Mouse (Mus musculus) CH12.LX (cell line): Measurements from ENCODE around the gene Sesn2. TPM values are rescaled to one million over a fixed set of nuclear protein-coding genes. Genes with fewer than 3 reads are reported as not detected.

Experiments used
- DNase-seq: peaks from one replicate; pipeline ENCODE4 v3.0.0-alpha.2; 2013; ENCODE audit errors: extremely low read depth
- H3K27ac ChIP-seq: 2 replicates; pipeline ENCODE4 v1.5.1; 2012; ENCODE audit warnings: low read depth, mild to moderate bottlenecking, control low read depth, moderate library complexity; ENCODE audit not compliant: insufficient read depth
- H3K27me3 ChIP-seq: replicated peaks from 2 replicates; pipeline ENCODE3; 2012; ENCODE audit warnings: inconsistent platforms
- H3K36me3 ChIP-seq, 2 experiments: replicated peaks in 1 of 2; 2 replicates each; pipeline versions ENCODE3 to v1.6.1; 2012; ENCODE audit warnings: inconsistent platforms in 1 of 2, low read length in 1 of 2, mild to moderate bottlenecking in 1 of 2, mixed read lengths in 1 of 2, moderate library complexity in 1 of 2; ENCODE audit not compliant: control insufficient read depth in 1 of 2, insufficient read depth in 1 of 2
- H3K4me1 ChIP-seq, 2 experiments: 2 replicates each; pipeline ENCODE4 v1.6.1; 2012; ENCODE audit warnings: inconsistent platforms in 1 of 2, moderate library complexity in 1 of 2; ENCODE audit not compliant: insufficient read depth in 2 of 2, control insufficient read depth in 1 of 2
- H3K4me2 ChIP-seq: 2 replicates; pipeline ENCODE4 v1.6.1; 2012; ENCODE audit warnings: low read depth, mild to moderate bottlenecking, control low read depth; ENCODE audit not compliant: poor library complexity, insufficient read depth, severe bottlenecking
- H3K4me3 ChIP-seq, 3 experiments: fragments of 150-350 bp in 1 of 3; sonication (generic) in 1 of 3; replicated peaks in 1 of 3; 2 replicates each; pipeline versions ENCODE3 to v1.5.1; 2011 to 2012; ENCODE audit warnings: low read depth in 2 of 3, low read length in 2 of 3, mild to moderate bottlenecking in 2 of 3, moderate library complexity in 2 of 3, control low read depth in 1 of 3, improper control_type of control experiment in 1 of 3, inconsistent platforms in 1 of 3, mixed read lengths in 1 of 3; ENCODE audit not compliant: poor library complexity in 1 of 3
- H3K79me2 ChIP-seq: replicated peaks from 2 replicates; pipeline ENCODE4 v1.6.1; 2012; ENCODE audit warnings: mild to moderate bottlenecking, moderate library complexity; ENCODE audit not compliant: control insufficient read depth, poor library complexity, insufficient read depth, severe bottlenecking; ENCODE audit errors: extremely low read depth
- H3K9ac ChIP-seq: 2 replicates; pipeline ENCODE4 v1.6.1; 2012; ENCODE audit warnings: low read depth, mild to moderate bottlenecking, control low read depth, moderate library complexity; ENCODE audit not compliant: insufficient read depth
- H3K9me3 ChIP-seq: replicated peaks from 2 replicates; pipeline ENCODE3; 2012; ENCODE audit warnings: low read length, inconsistent platforms, mixed read lengths
- BHLHE40 ChIP-seq: IDR thresholded peaks from 2 replicates; pipeline ENCODE4 v1.6.1; 2011; ENCODE audit warnings: mild to moderate bottlenecking, low read depth, low read length, improper control_type of control experiment
- CHD2 ChIP-seq: IDR thresholded peaks from 2 replicates; pipeline ENCODE4 v1.6.1; 2011; ENCODE audit warnings: low read length, improper control_type of control experiment
- ELF1 ChIP-seq: IDR thresholded peaks from 2 replicates; pipeline ENCODE4 v1.6.1; 2014; ENCODE audit warnings: low read depth, mild to moderate bottlenecking, inconsistent platforms, low read length, improper control_type of control experiment
- ETS1 ChIP-seq: conservative IDR thresholded peaks from 2 replicates; pipeline ENCODE4 v1.6.1; 2012; ENCODE audit warnings: low read depth, mild to moderate bottlenecking, inconsistent platforms, low read length, improper control_type of control experiment, moderate library complexity
- GABPA ChIP-seq: IDR thresholded peaks from 2 replicates; pipeline ENCODE4 v1.6.1; 2012; ENCODE audit warnings: low read depth, low read length, improper control_type of control experiment, inconsistent platforms; ENCODE audit not compliant: insufficient replicate concordance
- HCFC1 ChIP-seq: IDR thresholded peaks from 2 replicates; pipeline ENCODE4 v1.6.1; 2012; ENCODE audit warnings: low read depth, mild to moderate bottlenecking, inconsistent platforms, low read length, improper control_type of control experiment
- IRF4 ChIP-seq: IDR thresholded peaks from 2 replicates; pipeline ENCODE4 v1.6.1; 2014; ENCODE audit warnings: low read depth, mild to moderate bottlenecking, inconsistent platforms, low read length, improper control_type of control experiment
- KAT2A ChIP-seq: IDR thresholded peaks from 2 replicates; pipeline ENCODE4 v1.6.1; 2012; ENCODE audit warnings: low read length, improper control_type of control experiment, inconsistent platforms; ENCODE audit not compliant: insufficient replicate concordance
- MAZ ChIP-seq: IDR thresholded peaks from 2 replicates; pipeline ENCODE4 v1.6.1; 2012; ENCODE audit warnings: low read depth, mild to moderate bottlenecking, inconsistent platforms, low read length, improper control_type of control experiment, moderate library complexity
- MYC ChIP-seq: IDR thresholded peaks from 2 replicates; pipeline ENCODE4 v1.6.1; 2011; ENCODE audit warnings: low read depth, mild to moderate bottlenecking, improper control_type of control experiment, low read length
- NELFE ChIP-seq: IDR thresholded peaks from 2 replicates; pipeline ENCODE4 v1.6.1; 2011; ENCODE audit warnings: low read depth, low read length, improper control_type of control experiment
- NRF1 ChIP-seq: IDR thresholded peaks from 2 replicates; pipeline ENCODE4 v1.6.1; 2014; ENCODE audit warnings: low read depth, mild to moderate bottlenecking, inconsistent platforms, low read length, improper control_type of control experiment, moderate library complexity
- POLR2AphosphoS2 ChIP-seq: IDR thresholded peaks from 2 replicates; pipeline ENCODE4 v1.6.1; 2011; ENCODE audit warnings: low read depth, low read length, improper control_type of control experiment
- RAD21 ChIP-seq: IDR thresholded peaks from 2 replicates; pipeline ENCODE4 v1.6.1; 2011; ENCODE audit warnings: low read depth, mild to moderate bottlenecking, low read length, improper control_type of control experiment, moderate library complexity
- RCOR1 ChIP-seq: conservative IDR thresholded peaks from 2 replicates; pipeline ENCODE4 v1.6.1; 2012; ENCODE audit warnings: low read depth, mild to moderate bottlenecking, inconsistent platforms, low read length, improper control_type of control experiment
- SIN3A ChIP-seq: IDR thresholded peaks from 2 replicates; pipeline ENCODE4 v1.6.1; 2012; ENCODE audit warnings: low read length, improper control_type of control experiment, inconsistent platforms
- SMC3 ChIP-seq: IDR thresholded peaks from 2 replicates; pipeline ENCODE4 v1.6.1; 2011; ENCODE audit warnings: low read depth, low read length, improper control_type of control experiment
- USF1 ChIP-seq: IDR thresholded peaks from 2 replicates; pipeline ENCODE4 v1.6.1; 2014; ENCODE audit warnings: low read depth, mild to moderate bottlenecking, inconsistent platforms, low read length, improper control_type of control experiment
- USF2 ChIP-seq: conservative IDR thresholded peaks from 2 replicates; pipeline ENCODE4 v1.6.1; 2011; ENCODE audit warnings: low read depth, low read length, improper control_type of control experiment
- ZKSCAN1 ChIP-seq: IDR thresholded peaks from 2 replicates; pipeline ENCODE4 v1.6.1; 2012; ENCODE audit warnings: low read depth, inconsistent platforms, low read length, improper control_type of control experiment, borderline replicate concordance
- ZNF384 ChIP-seq: IDR thresholded peaks from 2 replicates; pipeline ENCODE4 v1.6.1; 2012; ENCODE audit warnings: low read depth, low read length, improper control_type of control experiment, inconsistent platforms
- dilution Hi-C: fragments of 300-500 bp; cut with MboI; formaldehyde crosslinking; loops from 2 replicates; pipeline ENCODE4 v1.14.3; 2020; ENCODE audit warnings: low sequenced_read_pairs; ENCODE audit not compliant: extremely low pct_unique_long_range_greater_than_20kb, extremely low pct_ligation_motif_present
- in situ Hi-C: fragments of 300-500 bp; cut with MboI; formaldehyde crosslinking; loops from 3 replicates; pipeline ENCODE4 v1.14.3; 2019; ENCODE audit warnings: low sequenced_read_pairs, low pct_ligation_motif_present, low pct_unique_long_range_greater_than_20kb, mixed read lengths
- polyA plus RNA-seq: library from polyadenylated mRNA; unstranded; fragments of >175 nt; gene quantifications from 2 replicates; pipeline ENCODE4 v1.2.1, GENCODE M21; 2012; ENCODE audit warnings: low read depth; ENCODE audit not compliant: insufficient read length
- total RNA-seq, 2 experiments: library from RNA; depleted of rRNA; stranded (reverse); fragments of 300-350 nt in 1 of 2; fragments of >200 nt in 1 of 2; gene quantifications; 2 replicates each; pipeline ENCODE4 v1.2.3; 2012 to 2014

Gene Sesn2
- total and polyA plus RNA-seq, 3 experiments = 35.6 to 68.1 (median 40.1) TPM

DNA sequence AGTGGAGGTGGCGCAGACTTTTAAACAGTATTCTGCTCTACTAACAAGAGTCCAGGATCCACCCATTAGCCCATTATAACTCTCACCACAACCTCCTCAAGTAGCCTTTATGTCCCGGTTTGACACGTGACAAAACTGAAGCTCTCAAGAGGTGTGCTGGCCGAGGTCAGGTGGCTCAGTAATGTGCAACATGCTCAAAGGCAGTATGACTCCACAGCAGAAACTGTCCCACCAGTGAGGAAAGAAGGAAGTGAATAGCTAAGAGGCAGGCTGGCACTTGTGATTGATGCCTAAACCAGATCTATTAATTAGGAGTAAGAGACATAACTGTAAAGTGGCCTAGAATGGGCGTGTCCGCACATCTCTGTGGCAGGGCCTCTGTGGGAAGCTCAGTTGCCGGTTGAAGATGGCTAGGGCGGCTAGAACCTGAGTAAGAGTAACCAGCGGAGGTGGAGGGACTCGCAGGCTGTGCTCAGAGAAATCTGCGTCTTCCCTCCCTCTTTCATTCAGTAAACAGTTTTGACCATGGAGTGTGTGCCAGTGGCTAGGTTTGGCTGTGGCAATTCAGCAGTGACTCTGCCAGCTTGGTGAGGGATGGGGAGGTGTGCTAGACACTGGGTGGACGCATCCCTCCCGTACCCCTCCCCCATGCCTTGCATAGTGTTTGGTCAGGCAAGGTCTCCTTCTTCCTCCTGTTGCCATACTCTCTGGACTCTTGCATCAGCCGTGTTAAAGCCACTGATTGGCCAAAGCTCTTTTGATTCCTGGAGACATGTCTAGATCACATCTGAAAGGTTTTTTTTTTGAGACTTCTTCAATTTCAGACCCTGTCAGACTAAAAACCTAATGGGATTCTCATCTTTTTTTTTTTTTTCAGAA, 3.3 kb upstream of the Sesn2 start (continued):
- TF ChIP-seq ETS1 (peak; percentile 60), USF2 (peak; percentile 80), IRF4 (peak; percentile 49), ZKSCAN1 (no peak), ZNF384 (peak; percentile 87), NRF1 (no peak), NELFE (peak; percentile 51; the same call in 1 of the 2 replicates), SMC3 (0 out of 2 replicates have a peak, but pooled peaks have one; percentile 12), MAZ (0 out of 2 replicates have a peak, but pooled peaks have one; percentile 22), RAD21 (no peak), BHLHE40 (peak; percentile 96)

GRCm38 (mm10) chr4:132512080-132512479, 1.8 kb upstream of the Sesn2 start:
- dilution Hi-C loops = no loop called here
- Histone ChIP-seq H3K79me2 (peaks cover 31% of the 10 kb centered on the region), H3K27me3 (no peaks in the 10 kb centered on the region), H3K4me1 (peaks cover 3 to 39% of the 10 kb centered on the region in 2 experiments), H3K9me3 (no peaks in the 10 kb centered on the region), H3K4me3 (no peak overlapping the region), H3K36me3 (peaks cover 2 to 10% of the 10 kb centered on the region in 2 experiments), H3K27ac (peak overlapping the region; percentile 44), H3K9ac (no peak overlapping the region)
- in situ Hi-C loops = loop anchor here (5.0 to 25.0 kb wide), 3 partner anchors 100 to 425 kb away; partner anchors contain the start of genes Epb41 and Rab42
- TF ChIP-seq USF1 (no peak), RCOR1 (no peak), POLR2AphosphoS2 (no peak), ZNF384 (no peak), NELFE (no peak), BHLHE40 (no peak), KAT2A (no peak), MAZ (no peak), ELF1 (no peak), USF2 (no peak), SMC3 (no peak), GABPA (no peak), ETS1 (no peak), MYC (no peak), CHD2 (no peak), SIN3A (no peak), HCFC1 (no peak)
- TF ChIP-seq, all 38 proteins: peak for 0
- DNase-seq = no peak
- H3K4me2 ChIP-seq = no peak overlapping the region
